Mouse (Mus musculus): ENCODE measurements around the gene Acaa1a. TPM values are rescaled to one million over a fixed set of nuclear protein-coding genes. Genes with fewer than 3 reads are reported as not detected.

Gene Acaa1a
- polyA plus RNA-seq (2017; shearing (Covaris generic)), result 40.7 TPM

GRCm38 (mm10) chr9:119339558-119340211 is at the start of gene Acaa1a:
Acaa1a (plus strand) TSS chr9:119339676.

GRCm38 (mm10) chr9:119322289-119323259 is 16.9 kb upstream of the Acaa1a start, which contains the start of gene Oxsr1:
Oxsr1 (minus strand) TSS chr9:119322427.

GRCm38 (mm10) chr9:119340909-119341816 is 1.7 kb downstream of the Acaa1a start, which contains the start of gene Myd88:
Myd88 (minus strand) TSS chr9:119341411.

GRCm38 (mm10) chr9:119357331-119358057 is 18.0 kb downstream of the Acaa1a start, which contains the start of gene Xylb:
Xylb (plus strand) TSS chr9:119357381.

GRCm38 (mm10) chr9:119365284-119365683 is 25.8 kb downstream of the Acaa1a start, which contains the start of gene Slc22a14:
Slc22a14 (minus strand) TSS chr9:119365553.

Other genes starting within 250 kb of the Acaa1a start
- 3.3 TPM for gene Plcd1, start 246.2 kb upstream of the Acaa1a start, polyA plus RNA-seq (2017; shearing (Covaris generic))
- gene Dlec1, start 237.2 kb upstream of the Acaa1a start, polyA plus RNA-seq (2017; shearing (Covaris generic)), result 0.65 TPM
- not detected for gene Acaa1b, start 182.6 kb upstream of the Acaa1a start, polyA plus RNA-seq (2017; shearing (Covaris generic))
- not detected for gene Gm47289, start 180.5 kb upstream of the Acaa1a start, polyA plus RNA-seq (2017; shearing (Covaris generic))
- not detected for gene Slc22a13, start 130.6 kb upstream of the Acaa1a start, polyA plus RNA-seq (2017; shearing (Covaris generic))
- 5.0 TPM for gene Oxsr1, start 17.2 kb upstream of the Acaa1a start, polyA plus RNA-seq (2017; shearing (Covaris generic))
- 111 TPM for gene Myd88, start 1.7 kb downstream of the Acaa1a start, polyA plus RNA-seq (2017; shearing (Covaris generic))
- 0.48 TPM for gene Xylb, start 17.7 kb downstream of the Acaa1a start, polyA plus RNA-seq (2017; shearing (Covaris generic))
- gene Slc22a14, start 25.9 kb downstream of the Acaa1a start, polyA plus RNA-seq (2017; shearing (Covaris generic)), result not detected
- gene Acvr2b, start 62.4 kb downstream of the Acaa1a start, polyA plus RNA-seq (2017; shearing (Covaris generic)), result not detected
- gene Exog, start 105.3 kb downstream of the Acaa1a start, polyA plus RNA-seq (2017; shearing (Covaris generic)), result 20.1 TPM
- gene Scn5a, start 239.3 kb downstream of the Acaa1a start, polyA plus RNA-seq (2017; shearing (Covaris generic)), result 0.06 TPM